Mouse (Mus musculus): Measurements from ENCODE around the gene Tmeff2.
"Not testable (repeated sequence)": the region's sequence is repeated elsewhere in the genome, so short reads cannot be mapped to it uniquely, and the experiment has no call there.

The Tmeff2 gene

GRCm38 (mm10) chr1:50900386-50900785 is at the start of gene Tmeff2:
Gene Tmeff2 (plus strand): TSS chr1:50900647.
- DNase-seq, result not testable (repeated sequence)

DNA sequence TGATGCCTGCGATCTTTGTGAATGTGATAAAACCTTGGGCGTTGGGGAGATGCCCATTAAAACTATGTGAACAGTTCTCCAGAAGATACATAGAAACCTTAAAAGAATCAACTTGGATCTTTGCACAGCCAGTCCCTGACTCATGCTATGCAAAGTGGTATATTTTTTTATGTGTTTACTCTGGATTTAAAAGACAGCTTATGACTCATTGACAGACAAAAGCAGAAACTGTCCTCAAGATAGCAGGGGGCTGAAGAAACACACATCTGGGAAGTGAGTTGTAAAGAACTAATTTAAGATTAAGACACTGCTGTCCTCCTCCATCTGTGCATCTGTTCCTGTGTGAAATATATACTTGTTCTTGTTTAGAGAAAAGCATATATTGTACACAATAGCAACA is 38.9 kb upstream of the Tmeff2 start:
- DNase-seq, result no peak

- DNase-seq, result no peak
These were observed 2.8 kb upstream of the Tmeff2 start for GRCm38 (mm10) chr1:50897696-50898095.

DNA sequence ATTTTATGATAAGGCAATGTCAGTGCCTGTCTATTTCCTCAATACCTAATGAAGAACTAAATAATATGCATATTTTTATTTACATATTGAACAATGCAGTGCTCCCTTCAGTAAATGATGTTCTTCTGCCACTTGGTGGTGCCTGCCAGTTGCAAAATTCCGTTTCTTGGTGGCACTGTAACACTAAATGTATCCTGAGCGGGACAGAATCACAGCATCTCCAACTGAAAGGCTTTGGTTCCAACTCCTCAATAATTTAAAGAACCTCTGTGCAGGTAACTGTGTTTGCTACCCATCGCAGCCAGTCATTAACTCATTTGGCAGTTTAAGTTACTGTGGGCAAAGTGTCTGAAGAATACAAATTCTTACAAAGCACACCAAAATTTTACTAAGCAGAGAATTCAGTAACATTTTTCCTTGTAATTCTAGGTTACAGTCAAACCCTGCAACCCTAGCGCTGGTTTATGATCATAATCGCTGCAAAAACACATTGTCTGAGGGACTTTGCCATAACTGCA is 24.4 kb downstream of the Tmeff2 start:
- no peak for DNase-seq

DNA sequence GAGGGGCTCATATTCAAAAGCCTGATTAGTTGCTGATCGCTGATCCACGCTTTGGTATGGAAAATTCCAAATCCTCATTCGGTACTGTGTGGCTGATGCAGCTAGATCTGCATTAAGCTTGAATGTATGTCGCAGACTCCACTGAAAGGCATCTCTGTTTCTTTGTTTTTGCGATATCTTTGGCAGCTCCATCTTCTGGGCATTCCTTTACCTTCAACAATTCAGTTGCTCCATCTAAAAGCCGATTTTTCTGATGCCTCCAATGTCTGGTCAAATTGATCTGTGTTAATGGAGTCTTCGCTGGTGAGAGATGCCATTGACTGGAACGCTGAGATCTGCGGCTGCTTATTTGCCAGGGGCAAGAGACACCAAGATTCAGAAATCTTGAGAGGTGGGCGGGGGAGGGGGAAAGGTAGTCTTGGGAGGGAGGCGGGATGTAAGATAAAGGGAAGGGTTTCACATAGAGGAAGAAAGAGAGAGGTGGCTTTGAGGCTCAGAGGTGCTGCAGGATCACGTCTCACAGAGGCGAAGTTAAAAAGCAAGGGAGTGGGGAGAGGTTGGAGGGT is 25.0 kb downstream of the Tmeff2 start:
- DNase-seq, result no peak

DNA sequence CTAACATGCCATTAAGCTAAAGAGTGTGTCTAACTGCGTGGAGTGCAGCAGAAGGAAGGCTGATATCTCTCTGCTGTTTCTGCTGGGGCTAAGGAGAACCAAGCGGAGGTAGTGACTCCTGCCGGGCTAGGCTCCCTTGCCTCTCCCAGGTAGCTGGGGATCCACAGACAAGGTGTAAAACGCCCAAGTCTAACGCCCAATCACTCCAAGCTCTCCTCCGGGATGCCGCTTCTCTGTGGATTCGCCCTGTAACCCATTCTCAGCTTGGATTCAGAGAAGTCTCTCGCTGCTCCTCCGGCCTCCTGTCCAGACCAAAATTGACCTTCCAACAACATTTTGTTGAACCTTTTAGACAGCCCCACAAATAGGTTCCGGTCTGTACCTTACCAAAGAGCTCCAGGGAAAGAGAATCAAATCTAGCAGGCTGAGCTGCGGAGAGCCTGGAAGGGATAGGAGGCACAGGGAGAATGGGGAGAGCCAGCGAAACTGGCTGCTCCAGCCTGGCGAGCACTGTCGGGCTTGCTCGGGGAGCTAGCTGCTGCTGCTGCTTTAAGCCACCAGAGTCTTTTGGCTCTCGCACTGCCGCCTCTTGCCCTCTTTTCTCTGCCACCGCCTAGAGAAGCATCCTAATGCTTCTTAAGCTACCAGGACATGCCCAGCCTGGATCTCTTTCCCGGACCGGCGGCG is 26.1 kb downstream of the Tmeff2 start:
- no peak for DNase-seq

GRCm38 (mm10) chr1:50927077-50927611 is 26.7 kb downstream of the Tmeff2 start:
- peak; percentile 20 to 30 for DNase-seq

DNA sequence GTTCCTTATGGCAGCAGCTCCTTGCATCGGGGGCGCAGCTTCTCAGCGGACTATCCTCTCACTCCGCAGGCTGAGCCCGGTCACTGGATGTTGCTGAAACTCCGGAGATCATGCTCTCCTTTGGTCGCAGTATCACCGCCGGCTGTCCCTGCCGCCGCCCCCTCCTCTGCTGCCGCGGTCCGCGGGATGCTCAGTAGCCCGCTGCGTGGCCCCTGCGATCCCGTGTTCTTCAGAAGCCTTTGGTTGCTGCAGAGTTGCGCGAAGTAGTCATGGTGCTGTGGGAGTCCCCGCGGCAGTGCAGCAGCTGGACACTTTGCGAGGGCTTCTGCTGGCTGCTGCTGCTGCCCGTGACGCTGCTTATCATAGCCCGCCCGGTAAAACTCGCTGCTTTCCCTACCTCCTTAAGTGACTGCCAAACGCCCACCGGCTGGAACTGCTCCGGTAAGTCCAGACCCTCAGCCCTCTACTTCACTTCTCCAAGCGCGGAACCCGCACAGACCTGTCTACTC is 27.3 kb downstream of the Tmeff2 start:
- DNase-seq, result no peak

DNA sequence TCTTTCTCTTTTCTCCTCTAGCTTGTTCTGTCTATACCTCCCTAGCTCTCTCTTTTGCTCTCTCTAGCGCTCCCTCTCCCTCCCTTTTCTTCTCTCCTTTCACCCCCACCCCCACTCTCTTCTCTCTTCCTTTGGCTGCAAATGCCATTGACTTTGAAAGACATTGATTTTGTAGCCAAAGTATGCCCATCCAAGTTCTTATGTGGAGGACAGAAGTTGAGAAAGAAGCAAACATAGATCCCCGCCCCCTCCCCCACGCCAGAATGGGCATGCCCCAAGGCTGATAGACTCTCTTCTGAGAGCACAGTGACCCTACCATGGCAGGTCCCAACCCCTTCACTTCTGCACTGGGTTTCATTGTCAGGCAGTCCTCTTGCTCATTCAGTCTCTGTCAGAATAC is 28.3 kb downstream of the Tmeff2 start:
- no peak for DNase-seq

DNA sequence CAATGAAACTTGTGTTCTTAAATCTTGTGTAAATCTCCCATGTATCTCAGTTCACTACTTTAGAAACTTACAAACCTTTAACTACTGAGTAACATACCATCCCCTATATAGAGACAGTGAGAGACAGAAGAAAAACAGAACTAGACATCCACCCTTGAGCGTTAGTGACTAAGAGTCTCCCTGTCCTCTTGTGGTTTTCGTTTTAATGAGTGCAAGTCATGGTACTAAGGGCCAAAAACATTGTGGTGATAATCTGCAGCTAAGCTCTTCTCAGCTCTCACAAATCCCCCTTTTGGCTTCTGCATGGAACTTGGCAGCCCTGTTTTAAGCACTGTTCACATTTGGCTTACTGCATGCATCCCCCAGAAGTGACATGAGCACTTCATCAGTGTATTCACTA is 34.6 kb downstream of the Tmeff2 start:
- DNase-seq, result no peak

- no peak for DNase-seq
These were observed 35.0 kb downstream of the Tmeff2 start for GRCm38 (mm10) chr1:50935484-50935883.

DNA sequence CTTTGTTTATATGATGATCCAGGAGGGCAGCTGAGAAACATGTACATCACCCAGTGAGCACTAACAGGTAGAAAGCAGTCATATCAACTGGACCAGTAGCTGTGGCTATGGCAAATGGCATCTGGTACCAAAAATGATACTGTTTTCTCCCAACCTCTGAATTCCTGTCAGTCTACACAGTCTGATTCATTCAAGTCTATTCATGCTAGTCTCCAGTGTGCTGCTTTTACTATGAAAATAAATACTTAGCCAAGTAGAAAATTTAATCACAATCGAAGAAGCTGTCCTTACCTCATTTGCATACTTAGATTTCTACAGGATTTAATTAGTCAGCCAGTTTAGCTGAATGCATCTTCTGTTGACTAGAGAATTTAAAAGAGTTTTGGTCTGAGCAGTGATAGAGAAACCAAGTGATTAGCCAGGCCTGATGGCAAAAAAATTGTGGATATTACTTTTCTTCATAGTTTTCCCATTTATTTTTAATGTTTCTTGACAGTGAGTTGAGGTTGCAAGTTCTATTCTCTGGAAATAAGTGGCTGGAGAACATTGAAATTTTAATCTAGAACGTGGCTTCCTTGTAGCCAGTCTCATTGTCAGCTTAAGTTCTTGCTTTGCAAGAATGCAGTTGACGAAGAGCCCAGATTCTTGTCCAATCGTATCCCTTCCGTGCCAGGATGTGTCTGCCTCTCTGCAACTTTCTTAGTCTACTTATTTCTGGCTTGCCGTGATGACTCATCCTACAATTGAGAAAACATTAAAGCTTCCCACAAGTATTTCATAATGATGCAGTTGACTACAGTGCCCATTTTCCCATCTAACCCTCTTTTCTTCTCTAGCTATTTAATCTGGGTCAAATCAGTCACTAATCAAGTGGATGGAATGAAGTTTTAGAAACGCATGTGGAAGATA is 39.9 kb downstream of the Tmeff2 start:
- DNase-seq, result no peak

GRCm38 (mm10) chr1:50948575-50948974 is 48.1 kb downstream of the Tmeff2 start:
- DNase-seq, result no peak

- no peak for DNase-seq
These were observed 58.4 kb downstream of the Tmeff2 start for GRCm38 (mm10) chr1:50958844-50959243.

DNA sequence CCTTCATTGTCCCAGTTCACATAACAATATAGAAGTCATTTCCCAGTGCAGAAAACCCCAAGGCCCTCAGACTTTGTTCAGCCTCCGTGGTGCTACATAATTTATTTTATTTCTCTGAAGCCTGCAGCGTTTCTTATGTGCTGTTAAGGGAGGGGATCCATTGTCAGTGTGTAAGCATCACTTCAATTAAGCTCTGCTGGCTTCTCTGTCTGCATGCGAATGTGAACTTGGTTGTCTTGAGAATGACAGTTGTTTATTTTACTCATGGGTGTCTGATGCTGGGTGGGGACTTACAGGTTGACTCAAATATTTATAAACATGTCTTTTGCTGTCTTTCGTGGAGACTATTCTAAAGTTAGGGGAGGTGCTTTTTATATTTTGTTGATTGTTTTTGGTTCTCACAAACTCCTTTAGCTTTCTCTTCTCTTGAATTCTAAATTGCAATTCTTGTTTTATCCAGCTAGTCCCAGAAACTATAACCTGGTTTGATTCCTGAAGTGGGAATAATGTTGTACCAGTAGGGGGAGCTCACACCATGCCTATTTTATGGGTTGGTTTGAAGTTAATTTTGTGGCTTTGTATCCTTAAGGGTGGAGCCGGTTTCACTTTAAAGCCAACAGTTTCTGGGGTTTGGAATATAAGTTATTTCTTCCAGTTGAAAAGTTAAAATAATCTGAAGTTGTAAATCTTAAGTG is 61.7 kb downstream of the Tmeff2 start:
- peak; percentile 49 to 59 for DNase-seq

- no peak for DNase-seq
These were observed 62.2 kb downstream of the Tmeff2 start for GRCm38 (mm10) chr1:50962649-50963000.

DNA sequence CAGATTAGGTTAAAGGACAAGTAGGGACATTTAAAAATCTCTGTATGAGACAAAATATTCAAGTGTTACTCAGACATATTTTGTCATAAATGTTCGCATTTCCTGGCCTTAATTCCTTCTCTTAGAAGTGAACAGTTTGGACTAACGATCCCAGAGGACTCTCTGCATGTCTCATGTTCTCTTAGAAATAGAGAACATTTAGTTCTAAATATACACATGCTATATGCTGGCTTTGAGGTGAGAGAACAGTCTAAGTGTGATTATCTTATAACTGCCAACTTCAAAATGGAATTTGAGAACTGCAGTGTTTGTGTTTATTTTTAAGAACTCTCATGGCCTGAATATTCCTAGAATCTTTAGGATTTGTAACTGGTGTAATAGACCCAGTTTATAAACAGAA is 69.2 kb downstream of the Tmeff2 start:
- DNase-seq, result no peak

GRCm38 (mm10) chr1:50970853-50971252 is 70.4 kb downstream of the Tmeff2 start:
- DNase-seq, result no peak

GRCm38 (mm10) chr1:50972509-50973436 is 72.3 kb downstream of the Tmeff2 start:
- DNase-seq, result no peak

GRCm38 (mm10) chr1:50979358-50980081 is 79.1 kb downstream of the Tmeff2 start:
- no peak for DNase-seq

DNA sequence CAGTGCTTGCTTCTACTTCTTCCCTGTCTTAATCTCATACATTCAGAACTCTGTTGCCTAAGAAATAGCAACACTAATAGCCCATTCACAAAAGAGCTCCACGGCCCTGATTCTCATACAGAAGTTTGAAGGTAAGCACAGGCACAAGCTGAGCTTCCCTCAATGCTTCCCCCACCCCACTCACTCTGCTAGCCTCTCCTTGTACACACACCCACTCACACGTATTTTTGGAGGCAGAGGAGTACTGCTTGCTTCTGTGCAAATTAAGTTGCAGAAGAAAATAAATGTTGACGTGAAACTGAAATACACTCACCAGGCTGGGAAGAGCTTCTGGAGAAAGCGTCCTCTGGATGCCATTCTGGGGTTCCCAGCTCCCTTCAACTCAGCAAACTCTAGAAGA is 80.1 kb downstream of the Tmeff2 start:
- no peak for DNase-seq
